ENCODE assay signal across 9 mouse cellular contexts in the genomic region with DNA sequence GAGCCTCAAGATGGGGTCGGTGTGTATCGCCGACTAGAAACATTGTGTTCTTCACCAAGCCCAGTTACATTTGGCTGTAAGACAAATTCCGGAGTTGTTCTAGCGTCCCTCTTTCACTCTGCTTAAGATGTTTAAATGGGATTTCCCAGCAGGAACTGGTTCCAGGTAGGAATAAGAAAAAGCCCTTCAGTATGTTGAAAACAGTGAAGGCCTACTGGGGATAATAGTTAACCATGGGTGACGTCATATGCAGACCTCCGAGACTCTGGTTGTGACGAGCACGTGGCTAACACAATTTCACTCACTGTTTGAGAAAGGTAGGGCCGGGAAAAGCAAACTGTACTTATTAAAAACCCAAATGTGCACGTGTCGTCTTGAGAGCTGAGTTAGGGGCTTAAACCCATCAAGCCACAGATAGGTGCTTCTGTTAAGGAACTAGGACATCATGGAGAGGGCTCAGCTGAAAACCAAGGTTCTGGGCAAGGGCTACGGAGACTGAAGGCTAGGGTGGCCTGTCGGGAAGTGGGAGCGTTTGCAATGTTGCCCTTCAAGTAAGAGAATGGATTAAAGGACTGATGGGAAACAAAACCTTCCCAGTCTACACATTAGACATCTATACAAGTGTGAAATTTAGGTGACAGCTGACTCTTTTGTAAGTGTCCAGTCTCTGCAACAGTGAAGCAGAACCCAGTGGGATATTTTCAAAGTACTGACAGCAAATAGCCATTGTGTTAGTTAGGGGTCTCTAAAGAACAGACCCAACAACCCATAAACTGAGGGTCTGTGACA. TPM values are rescaled to one million over a fixed set of nuclear protein-coding genes. Genes with fewer than 3 reads are reported as not detected.
DNase-seq lines count a peak whose midpoint lies in the region; ATAC-seq lines count a peak whose summit lies in the region.
"Had no signal": no experiment of that assay in that cellular context is flagged by ENCODE, and none has a peak within 500 bp of the region (broad histone marks: within the 10 kb centered on the region; RNA-seq: fewer than 3 reads in every experiment).

No protein-coding gene starts in this region.

- 40% methylated on average over 15 of the region's 15 CpGs for WGBS in lung, embryonic 16.5 days
- WGBS in intestine, embryonic 16.5 days: 48% methylated on average over 15 of the region's 15 CpGs
- 14% methylated on average over 15 of the region's 15 CpGs for WGBS in neural tube, embryonic 14.5 days

- DNase-seq in heart, adult 11 months: peak; percentile 60
- no peak for DNase-seq in heart, adult 8-10 months (ENCODE audit: low spot score)
- DNase-seq in lung, postnatal 14 days: no peak
- no peak for DNase-seq in testis, postnatal 10 days (ENCODE audit: low spot score)
- DNase-seq in layer of hippocampus, postnatal 10 days (ENCODE audit: low spot score in 2 of 2): no peak

- 0 out of 2 replicates have a peak, but pooled peaks cover 3% of the 10 kb centered on the region for H3K9me3 ChIP-seq in lung, embryonic 16.5 days (ENCODE audit: control insufficient read depth, low read length)
- H3K9me3 ChIP-seq in intestine, embryonic 16.5 days (ENCODE audit: control insufficient read depth, low read length): no peaks in the 10 kb centered on the region
- no peaks in the 10 kb centered on the region; the same call in 1 of the 2 replicates for H3K9me3 ChIP-seq in neural tube, embryonic 14.5 days (ENCODE audit: control insufficient read depth, low read length)

- H3K27ac ChIP-seq in lung, embryonic 16.5 days (ENCODE audit: low read length): no peak overlapping the region
- H3K27ac ChIP-seq in intestine, embryonic 16.5 days (ENCODE audit: low read length): no peak overlapping the region
- peak overlapping the region; percentile 75 for H3K27ac ChIP-seq in neural tube, embryonic 14.5 days (ENCODE audit: low read depth, low read length)

- H3K4me2 ChIP-seq in lung, embryonic 16.5 days (ENCODE audit: low read depth, low read length): peak overlapping the region; percentile 77; the same call in 1 of the 2 replicates
- peak overlapping the region; percentile 92 for H3K4me2 ChIP-seq in intestine, embryonic 16.5 days (ENCODE audit: low read depth, low read length)
- peak overlapping the region; percentile 88 for H3K4me2 ChIP-seq in neural tube, embryonic 14.5 days (ENCODE audit: low read depth, low read length)

- H3K36me3 ChIP-seq in lung, embryonic 16.5 days (ENCODE audit: control insufficient read depth, insufficient read depth, low read length): no peaks in the 10 kb centered on the region
- H3K36me3 ChIP-seq in intestine, embryonic 16.5 days (ENCODE audit: control insufficient read depth, insufficient read depth, low read length): no peaks in the 10 kb centered on the region
- H3K36me3 ChIP-seq in neural tube, embryonic 14.5 days (ENCODE audit: control insufficient read depth, insufficient read depth, low read length): no peaks in the 10 kb centered on the region

- H3K27me3 ChIP-seq in lung, embryonic 16.5 days (ENCODE audit: control insufficient read depth, insufficient read depth, low read depth, low read length): peaks cover 15% of the 10 kb centered on the region; the same call in 1 of the 2 replicates
- peaks cover 14% of the 10 kb centered on the region; the same call in 1 of the 2 replicates for H3K27me3 ChIP-seq in intestine, embryonic 16.5 days (replicated peaks; ENCODE audit: control insufficient read depth, insufficient read depth, low read length)
- no peaks in the 10 kb centered on the region for H3K27me3 ChIP-seq in neural tube, embryonic 14.5 days (ENCODE audit: control insufficient read depth, insufficient read depth, low read length)

- peak overlapping the region; percentile 45 for H3K4me3 ChIP-seq in lung, embryonic 16.5 days (ENCODE audit: low read length)
- peak overlapping the region; percentile 47; the same call in 1 of the 2 replicates for H3K4me3 ChIP-seq in intestine, embryonic 16.5 days (ENCODE audit: low read length)
- peak overlapping the region; percentile 40 for H3K4me3 ChIP-seq in neural tube, embryonic 14.5 days (ENCODE audit: low read depth, low read length)
- H3K4me3 ChIP-seq: erythroblast, embryonic 14.5 days had no signal

- peaks cover 6% of the 10 kb centered on the region; the same call in 1 of the 2 replicates for H3K4me1 ChIP-seq in lung, embryonic 16.5 days (replicated peaks; ENCODE audit: control insufficient read depth, insufficient read depth, low read length)
- H3K4me1 ChIP-seq in intestine, embryonic 16.5 days (ENCODE audit: control insufficient read depth, insufficient read depth, low read length): peaks cover 17% of the 10 kb centered on the region
- H3K4me1 ChIP-seq in neural tube, embryonic 14.5 days (ENCODE audit: control insufficient read depth, insufficient read depth, low read length): peaks cover 28% of the 10 kb centered on the region

- no peak for ATAC-seq in lung, embryonic 16.5 days (ENCODE audit: low read depth)
- ATAC-seq in intestine, embryonic 16.5 days: no peak
- ATAC-seq in neural tube, embryonic 14.5 days (ENCODE audit: low read depth): 0 out of 2 replicates have a peak, but pooled peaks have one; percentile 4

- no peak overlapping the region for H3K9ac ChIP-seq in lung, embryonic 16.5 days (ENCODE audit: low read length)
- no peak overlapping the region for H3K9ac ChIP-seq in intestine, embryonic 16.5 days (ENCODE audit: low read depth, low read length)
- 0 out of 2 replicates have a peak overlapping the region, but pooled peaks have one; percentile 28 for H3K9ac ChIP-seq in neural tube, embryonic 14.5 days (replicated peaks; ENCODE audit: low read depth, low read length)

RNA-seq across cellular contexts. Expression of a gene that starts 0.8 kb away (rescaled TPM):
- 1 to 10 TPM; 4.9 to 8.2 (median 6.7) TPM for total RNA-seq in heart, adult 8-10 months (2022)
- polyA plus RNA-seq in lung, embryonic 16.5 days (2015; fragmentation: Nextera tagmentation; extraction: Ambion mirVana): 31.9 and 36.2 TPM in 2 replicates
- 57.0 and 57.5 TPM in 2 replicates for polyA plus RNA-seq in intestine, embryonic 16.5 days (2015; fragmentation: Nextera tagmentation; extraction: Ambion mirVana)
- 136 and 139 TPM in 2 replicates for polyA plus RNA-seq in neural tube, embryonic 14.5 days (2014; fragmentation: Nextera tagmentation; extraction: Ambion mirVana)
- total RNA-seq in layer of hippocampus, postnatal 10 days (2021): 100 to 1,000 TPM; 267 to 271 TPM
